Mouse (Mus musculus): Measurements from ENCODE around the gene Casc1.
"Not testable (repeated sequence)": the region's sequence is repeated elsewhere in the genome, so short reads cannot be mapped to it uniquely, and the experiment has no call there.

Gene Casc1

GRCm38 (mm10) chr6:145139236-145139635 lies 71.6 kb downstream of the Casc1 start:
- DNase-seq (ENCODE audit: low read depth, low spot score), result no peak

- DNase-seq (ENCODE audit: low read depth, low spot score), result no peak
These were observed 74.0 kb downstream of the Casc1 start for GRCm38 (mm10) chr6:145136831-145137230.

DNA sequence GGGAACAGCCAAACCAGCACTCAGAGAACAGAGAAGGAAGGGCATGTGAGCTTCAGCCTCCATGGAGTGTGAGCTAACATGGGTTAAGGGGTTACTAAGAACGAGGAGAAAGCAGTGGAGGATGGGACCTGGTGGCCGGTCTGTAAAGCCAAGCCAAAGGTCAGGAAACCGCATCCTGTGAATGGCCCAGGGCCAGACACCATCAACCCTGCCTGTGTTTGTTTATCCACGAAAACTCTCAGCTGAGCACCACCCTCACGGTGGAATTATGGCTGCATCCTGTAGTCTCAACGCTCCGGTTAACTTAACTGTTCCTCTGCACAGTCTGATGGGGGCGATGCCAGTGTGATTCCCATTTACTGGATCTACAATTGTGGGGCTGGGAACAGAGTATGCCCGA lies 75.0 kb downstream of the Casc1 start:
- no peak for DNase-seq (ENCODE audit: low read depth, low spot score)

GRCm38 (mm10) chr6:145135295-145135694 lies 75.5 kb downstream of the Casc1 start:
- no peak for DNase-seq (ENCODE audit: low read depth, low spot score)

DNA sequence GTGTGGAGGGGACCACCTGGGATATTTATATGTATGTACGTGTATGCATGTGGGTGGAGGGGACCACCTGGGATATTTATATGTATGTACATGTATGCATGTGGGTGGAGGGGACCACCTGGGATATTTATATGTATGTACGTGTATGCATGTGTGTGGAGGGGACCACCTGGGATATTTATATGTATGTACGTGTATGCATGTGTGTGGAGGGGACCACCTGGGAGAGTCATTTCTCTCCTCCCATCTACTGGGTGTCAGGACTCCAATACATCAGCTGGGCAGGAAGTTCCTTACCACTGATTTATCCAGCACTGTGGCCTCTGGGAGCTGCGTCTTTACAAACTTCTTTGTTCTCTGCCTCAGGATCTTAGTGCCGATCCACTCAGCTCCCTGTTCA lies 77.8 kb downstream of the Casc1 start:
- DNase-seq (ENCODE audit: low read depth, low spot score), result not testable (repeated sequence)

- DNase-seq (ENCODE audit: low read depth, low spot score), result no peak
These were observed 78.8 kb downstream of the Casc1 start for GRCm38 (mm10) chr6:145131991-145132390.

GRCm38 (mm10) chr6:145129563-145129962 lies 81.2 kb downstream of the Casc1 start:
- no peak for DNase-seq (ENCODE audit: low read depth, low spot score)

GRCm38 (mm10) chr6:145127652-145128051 lies 83.2 kb downstream of the Casc1 start:
- no peak for DNase-seq (ENCODE audit: low read depth, low spot score)

GRCm38 (mm10) chr6:145125591-145126113 lies 85.2 kb downstream of the Casc1 start:
- DNase-seq (ENCODE audit: low read depth, low spot score), result peak; percentile 55
